Mouse (Mus musculus): ENCODE measurements around the gene Agtrap.
A peak's percentile ranks its signal among the peaks of the same experiment; 100 is the strongest.
"Not testable (repeated sequence)": the region's sequence is repeated elsewhere in the genome, so short reads cannot be mapped to it uniquely, and the experiment has no call there.

The Agtrap gene

GRCm38 (mm10) chr4:148087907-148088527, at the start of gene Agtrap:
Agtrap (minus strand) TSS chr4:148088031.
- peak; percentile 94 to 97 for DNase-seq (ENCODE audit: low spot score in 2 of 2)

GRCm38 (mm10) chr4:148137503-148137902, 49.7 kb upstream of the Agtrap start:
- no peak for DNase-seq (ENCODE audit: low spot score in 2 of 2)

- no peak for DNase-seq (ENCODE audit: low spot score in 2 of 2)
These were observed 47.2 kb upstream of the Agtrap start for GRCm38 (mm10) chr4:148134988-148135387.

GRCm38 (mm10) chr4:148131497-148132081, 43.8 kb upstream of the Agtrap start:
- no peak for DNase-seq (ENCODE audit: low spot score in 2 of 2)

- DNase-seq (ENCODE audit: low spot score in 2 of 2) = no peak
These were observed 43.0 kb upstream of the Agtrap start, which contains the start of gene Draxin for GRCm38 (mm10) chr4:148130561-148131413. Draxin (minus strand) TSS chr4:148130698.

GRCm38 (mm10) chr4:148130133-148130532, 42.3 kb upstream of the Agtrap start, which contains the start of gene Mad2l2:
Mad2l2 (plus strand) TSS chr4:148130384.
- no peak for DNase-seq (ENCODE audit: low spot score in 2 of 2)

- DNase-seq (ENCODE audit: low spot score in 2 of 2) = no peak
These were observed 40.8 kb upstream of the Agtrap start for GRCm38 (mm10) chr4:148128672-148129071.

- no peak for DNase-seq (ENCODE audit: low spot score in 2 of 2)
These were observed 40.4 kb upstream of the Agtrap start for GRCm38 (mm10) chr4:148128241-148128640.

GRCm38 (mm10) chr4:148122694-148123066, 34.8 kb upstream of the Agtrap start:
- no peak for DNase-seq (ENCODE audit: low spot score in 2 of 2)

- no peak for DNase-seq (ENCODE audit: low spot score in 2 of 2)
These were observed 34.3 kb upstream of the Agtrap start for GRCm38 (mm10) chr4:148121982-148122693.

- DNase-seq (ENCODE audit: low spot score in 2 of 2) = no peak
These were observed 33.5 kb upstream of the Agtrap start for GRCm38 (mm10) chr4:148121362-148121761.

- no peak for DNase-seq (ENCODE audit: low spot score in 2 of 2)
These were observed 32.7 kb upstream of the Agtrap start for GRCm38 (mm10) chr4:148120555-148120954.

- not testable (repeated sequence) for DNase-seq (ENCODE audit: low spot score in 2 of 2)
These were observed 31.7 kb upstream of the Agtrap start for GRCm38 (mm10) chr4:148119578-148119977.

- DNase-seq (ENCODE audit: low spot score in 2 of 2) = no peak
These were observed 29.6 kb upstream of the Agtrap start for GRCm38 (mm10) chr4:148117392-148117791.

- no peak for DNase-seq (ENCODE audit: low spot score in 2 of 2)
These were observed 28.8 kb upstream of the Agtrap start for GRCm38 (mm10) chr4:148116657-148117056.

GRCm38 (mm10) chr4:148115467-148115866, 27.6 kb upstream of the Agtrap start:
- no peak for DNase-seq (ENCODE audit: low spot score in 2 of 2)

- DNase-seq (ENCODE audit: low spot score in 2 of 2) = peak; percentile 63 to 77
These were observed 27.0 kb upstream of the Agtrap start for GRCm38 (mm10) chr4:148114758-148115391.

GRCm38 (mm10) chr4:148112519-148112918, 24.7 kb upstream of the Agtrap start:
- DNase-seq (ENCODE audit: low spot score in 2 of 2) = no peak

GRCm38 (mm10) chr4:148109215-148109614, 21.4 kb upstream of the Agtrap start:
- DNase-seq (ENCODE audit: low spot score in 2 of 2) = no peak

- no peak for DNase-seq (ENCODE audit: low spot score in 2 of 2)
These were observed 20.8 kb upstream of the Agtrap start for GRCm38 (mm10) chr4:148108565-148109100.

GRCm38 (mm10) chr4:148107621-148108291, 19.9 kb upstream of the Agtrap start:
- DNase-seq (ENCODE audit: low spot score in 2 of 2) = no peak
